Mouse (Mus musculus) heart, embryonic 14.5 days (tissue): ENCODE measurements around the gene Cdh1. TPM values are rescaled to one million over a fixed set of nuclear protein-coding genes. Genes with fewer than 3 reads are reported as not detected.
A peak's percentile ranks its signal among the peaks of the same experiment; 100 is the strongest.

ENCODE experiments used
- ATAC-seq: fragments of 200-750 bp; cut with Nextera tagmentation; 2 replicates; pipeline ENCODE4 v1.8.0; 2017; ENCODE audit warnings: low read depth, moderate TSS enrichment; ENCODE audit not compliant: insufficient number of reproducible peaks, insufficient read depth, low FRiP score
- H3K27ac ChIP-seq, 2 experiments: fragments of 200-500 bp in 1 of 2; fragments of 300-500 bp in 1 of 2; sonication (generic) in 1 of 2; replicated peaks in 1 of 2; 2 replicates each; pipeline ENCODE4 v1.5.1; 2012 to 2014; ENCODE audit warnings: low read depth in 2 of 2, low read length in 2 of 2, control low read depth in 1 of 2, mild to moderate bottlenecking in 1 of 2, mixed read lengths in 1 of 2; ENCODE audit not compliant: control insufficient read depth in 1 of 2, insufficient read depth in 1 of 2
- H3K27me3 ChIP-seq: fragments of 300-500 bp; sonication (generic); 2 replicates; pipeline ENCODE4 v1.6.1; 2014; ENCODE audit warnings: mild to moderate bottlenecking, low read length, control low read depth; ENCODE audit not compliant: control insufficient read depth, insufficient read depth
- H3K36me3 ChIP-seq: fragments of 300-500 bp; sonication (generic); 2 replicates; pipeline ENCODE4 v1.6.1; 2014; ENCODE audit warnings: mild to moderate bottlenecking, control low read depth, low read length, mixed read lengths; ENCODE audit not compliant: control insufficient read depth, insufficient read depth
- H3K4me1 ChIP-seq, 2 experiments: fragments of 200-500 bp in 1 of 2; fragments of 300-500 bp in 1 of 2; sonication (generic) in 1 of 2; 2 replicates each; pipeline ENCODE4 v1.6.1; 2012 to 2014; ENCODE audit warnings: low read length in 2 of 2, control low read depth in 1 of 2, mixed read lengths in 1 of 2; ENCODE audit not compliant: control insufficient read depth in 2 of 2, insufficient read depth in 2 of 2
- H3K4me2 ChIP-seq: fragments of 300-500 bp; sonication (generic); 2 replicates; pipeline ENCODE4 v1.6.1; 2014; ENCODE audit warnings: mild to moderate bottlenecking, low read length
- H3K4me3 ChIP-seq, 2 experiments: fragments of 200-500 bp in 1 of 2; fragments of 300-500 bp in 1 of 2; sonication (generic) in 1 of 2; 2 replicates each; pipeline ENCODE4 v1.5.1; 2012 to 2014; ENCODE audit warnings: low read length in 2 of 2, mild to moderate bottlenecking in 2 of 2, control low read depth in 1 of 2, low read depth in 1 of 2, moderate library complexity in 1 of 2; ENCODE audit not compliant: control insufficient read depth in 1 of 2, insufficient read depth in 1 of 2
- H3K9ac ChIP-seq: fragments of 300-500 bp; sonication (generic); 2 replicates; pipeline ENCODE4 v1.6.1; 2014; ENCODE audit warnings: mild to moderate bottlenecking, low read length
- H3K9me3 ChIP-seq: fragments of 300-500 bp; sonication (generic); 2 replicates; pipeline ENCODE4 v1.6.1; 2016; ENCODE audit warnings: low read length, control low read depth; ENCODE audit not compliant: control insufficient read depth
- WGBS: fragments of 180-500 bp; shearing (Covaris S2); extraction: QIAGEN DNeasy Blood & Tissue Kit; methylation state at CpG from one replicate; pipeline ENCODE4 v1.1.7; 2014; 5-methylcytosine and 5-hydroxymethylcytosine counted together
- polyA plus RNA-seq: library from polyadenylated mRNA; unstranded; fragments of >200 nt; fragmentation: Nextera tagmentation; extraction: Ambion mirVana; gene quantifications from 2 replicates; pipeline ENCODE4 v1.2.1, GENCODE M21; 2014

The Cdh1 gene
- polyA plus RNA-seq, 1 experiment from 2014 or later, result 0.82 TPM

DNA sequence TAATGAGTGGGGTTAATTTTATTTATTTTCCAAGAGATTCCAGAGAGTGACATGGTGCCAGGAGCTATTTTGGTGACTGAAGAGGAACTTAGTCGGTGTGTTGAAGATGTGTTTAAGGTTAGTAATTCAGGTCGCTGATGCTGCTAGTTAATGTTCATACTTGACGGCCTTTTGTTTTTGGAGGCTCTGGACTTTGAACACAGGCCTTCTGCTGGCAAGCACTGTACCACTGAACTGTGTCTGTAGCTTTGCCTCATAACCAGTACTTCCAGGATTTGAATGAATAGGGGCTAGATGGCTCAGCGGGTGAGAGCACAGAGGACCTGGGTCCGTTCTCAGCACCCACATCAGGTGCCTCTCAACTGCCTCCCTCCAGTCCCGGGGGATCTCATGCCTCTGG, 97.0 kb downstream of the Cdh1 start:
- no peak overlapping the region for H3K9ac ChIP-seq
- ATAC-seq, result no peak
- 87% methylated on average over 6 of the region's 6 CpGs for WGBS
- H3K9me3 ChIP-seq, result no peaks in the 10 kb centered on the region
- no peak overlapping the region for H3K4me2 ChIP-seq
- H3K27me3 ChIP-seq, result no peaks in the 10 kb centered on the region
- peaks cover 60% of the 10 kb centered on the region for H3K36me3 ChIP-seq
- peaks cover 4 to 5% of the 10 kb centered on the region in 2 experiments for H3K4me1 ChIP-seq
- H3K4me3 ChIP-seq, result no peak overlapping the region
- H3K27ac ChIP-seq, result no peak overlapping the region

DNA sequence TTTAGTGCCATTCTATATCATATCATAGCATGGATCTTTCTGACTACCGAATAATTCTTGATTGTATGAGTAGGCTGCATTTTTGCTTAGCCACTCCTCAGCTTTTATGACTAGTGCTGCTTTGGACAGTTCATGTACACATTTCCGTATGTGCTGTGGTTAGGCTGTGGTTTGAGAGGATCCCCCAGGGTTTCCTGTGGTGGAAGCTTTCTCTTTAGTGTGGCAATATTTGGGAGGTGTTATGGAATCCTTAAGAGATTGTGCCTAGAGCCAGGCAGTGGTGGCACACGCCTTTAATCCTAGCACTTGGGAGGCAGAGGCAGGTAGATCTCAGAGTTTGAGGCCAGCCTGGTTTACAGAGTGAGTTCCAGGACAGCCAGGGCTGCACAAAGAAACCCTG, 98.2 kb downstream of the Cdh1 start:
- WGBS, result 91% methylated on average over 3 of the region's 3 CpGs
- H3K27me3 ChIP-seq, result no peaks in the 10 kb centered on the region
- no peak for ATAC-seq
- H3K36me3 ChIP-seq, result peaks cover 49% of the 10 kb centered on the region
- H3K9me3 ChIP-seq, result no peaks in the 10 kb centered on the region
- H3K4me3 ChIP-seq, result no peak overlapping the region
- H3K4me2 ChIP-seq, result no peak overlapping the region
- no peak overlapping the region for H3K27ac ChIP-seq
- no peak overlapping the region for H3K9ac ChIP-seq
- peaks cover 8 to 9% of the 10 kb centered on the region in 2 experiments for H3K4me1 ChIP-seq

GRCm38 (mm10) chr8:106704199-106704900, 101.2 kb downstream of the Cdh1 start:
- Histone ChIP-seq H3K27me3 (no peaks in the 10 kb centered on the region), H3K9ac (no peak overlapping the region)

DNA sequence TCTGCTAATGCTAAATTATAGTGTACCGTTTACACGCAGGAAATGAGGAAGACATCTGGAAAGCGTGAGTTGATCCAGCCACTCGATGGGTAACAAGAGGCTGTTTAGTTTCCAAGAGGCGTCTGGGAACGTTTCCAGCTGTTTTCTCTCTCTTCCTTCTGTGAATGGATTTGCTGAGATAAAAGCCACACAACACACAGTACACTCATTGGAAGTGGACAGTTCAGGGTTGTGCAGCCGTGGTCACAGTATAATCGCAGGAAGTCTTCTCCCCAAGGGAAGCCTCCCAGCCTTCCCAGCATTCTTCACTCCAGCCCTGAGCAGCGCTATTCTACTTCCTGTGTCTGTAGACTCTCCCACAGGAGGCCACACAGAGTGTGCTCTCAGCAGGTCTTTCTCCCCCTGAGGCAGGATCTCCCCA, 101.8 kb downstream of the Cdh1 start:
- Histone ChIP-seq H3K9ac (no peak overlapping the region), H3K4me2 (peak overlapping the region; percentile 5; the same call in 1 of the 2 replicates), H3K9me3 (no peaks in the 10 kb centered on the region), H3K27me3 (no peaks in the 10 kb centered on the region), H3K4me3 (no peak overlapping the region), H3K4me1 (peaks cover 8 to 9% of the 10 kb centered on the region in 2 experiments), H3K36me3 (peaks cover 14% of the 10 kb centered on the region), H3K27ac (peak overlapping the region; percentile 83 to 92)
- WGBS, result 23% methylated on average over 9 of the region's 9 CpGs
- ATAC-seq, result peak; percentile 92

More at GRCm38 (mm10) chr8:106704199-106704900, 101.2 kb downstream of the Cdh1 start:
- H3K4me1 ChIP-seq, result peaks cover 8 to 9% of the 10 kb centered on the region in 2 experiments
- H3K27ac ChIP-seq, result peak overlapping the region; percentile 83 to 92
- H3K36me3 ChIP-seq, result peaks cover 20% of the 10 kb centered on the region
- no peaks in the 10 kb centered on the region for H3K9me3 ChIP-seq
- H3K4me2 ChIP-seq, result peak overlapping the region; percentile 5; the same call in 1 of the 2 replicates
- peak; percentile 60 for ATAC-seq
- WGBS, result 72% methylated on average over 9 of the region's 9 CpGs
- no peak overlapping the region for H3K4me3 ChIP-seq

- no peak for ATAC-seq
- Histone ChIP-seq H3K27me3 (no peaks in the 10 kb centered on the region), H3K27ac (peak overlapping the region in 1 of 2 experiments; percentile 92; a peak in 1 of 4 replicates), H3K36me3 (peaks cover 2% of the 10 kb centered on the region), H3K4me2 (no peak overlapping the region), H3K4me3 (no peak overlapping the region), H3K9ac (no peak overlapping the region), H3K4me1 (peaks cover 8 to 9% of the 10 kb centered on the region in 2 experiments), H3K9me3 (no peaks in the 10 kb centered on the region)
- WGBS, result 79% methylated on average over 6 of the region's 6 CpGs
Measured at GRCm38 (mm10) chr8:106706194-106706593, 103.0 kb downstream of the Cdh1 start.

DNA sequence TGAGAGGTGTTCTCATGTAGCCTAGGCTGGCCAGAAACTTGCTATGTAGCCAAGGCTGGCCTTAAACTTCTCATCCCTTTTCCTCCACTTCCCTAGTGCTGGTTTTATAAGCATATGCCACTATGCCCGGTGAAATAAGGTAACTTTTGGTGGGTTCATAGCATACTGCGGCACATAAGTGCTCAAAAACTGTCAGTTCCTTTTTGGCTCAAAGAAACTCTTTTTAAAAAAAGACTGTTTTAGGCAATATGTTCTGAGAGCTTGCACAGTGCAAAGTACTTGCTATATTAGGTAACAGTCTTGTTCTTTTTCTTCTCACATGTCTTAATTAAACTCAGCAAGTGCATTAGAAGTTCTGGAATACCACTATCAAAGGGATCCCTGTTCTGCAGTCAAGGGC, 106.9 kb downstream of the Cdh1 start:
- no peak overlapping the region for H3K4me2 ChIP-seq
- ATAC-seq, result no peak
- H3K27me3 ChIP-seq, result no peaks in the 10 kb centered on the region
- H3K4me1 ChIP-seq, result peaks cover 10 to 11% of the 10 kb centered on the region in 2 experiments
- WGBS, result 92% methylated on average over 2 of the region's 2 CpGs
- H3K36me3 ChIP-seq, result no peaks in the 10 kb centered on the region; the same call in none of the 2 replicates
- no peak overlapping the region for H3K27ac ChIP-seq
- no peaks in the 10 kb centered on the region for H3K9me3 ChIP-seq
- H3K4me3 ChIP-seq, result no peak overlapping the region
- H3K9ac ChIP-seq, result no peak overlapping the region

- peaks cover 6 to 8% of the 10 kb centered on the region in 2 experiments for H3K4me1 ChIP-seq
- H3K36me3 ChIP-seq, result no peaks in the 10 kb centered on the region; the same call in none of the 2 replicates
- ATAC-seq, result no peak
- H3K4me3 ChIP-seq, result no peak overlapping the region
- 86% methylated on average over 3 of the region's 3 CpGs for WGBS
- H3K27ac ChIP-seq, result no peak overlapping the region
- H3K4me2 ChIP-seq, result no peak overlapping the region
- H3K27me3 ChIP-seq, result no peaks in the 10 kb centered on the region
- H3K9me3 ChIP-seq, result no peaks in the 10 kb centered on the region
- no peak overlapping the region for H3K9ac ChIP-seq
Measured at GRCm38 (mm10) chr8:106712487-106712886, 109.3 kb downstream of the Cdh1 start.
